Mouse (Mus musculus): ENCODE measurements around the gene Polr1b. TPM values are rescaled to one million over a fixed set of nuclear protein-coding genes. Genes with fewer than 3 reads are reported as not detected.

The Polr1b gene
- polyA plus RNA-seq, 1 experiment from 2014 or later, result 37.2 TPM

DNA sequence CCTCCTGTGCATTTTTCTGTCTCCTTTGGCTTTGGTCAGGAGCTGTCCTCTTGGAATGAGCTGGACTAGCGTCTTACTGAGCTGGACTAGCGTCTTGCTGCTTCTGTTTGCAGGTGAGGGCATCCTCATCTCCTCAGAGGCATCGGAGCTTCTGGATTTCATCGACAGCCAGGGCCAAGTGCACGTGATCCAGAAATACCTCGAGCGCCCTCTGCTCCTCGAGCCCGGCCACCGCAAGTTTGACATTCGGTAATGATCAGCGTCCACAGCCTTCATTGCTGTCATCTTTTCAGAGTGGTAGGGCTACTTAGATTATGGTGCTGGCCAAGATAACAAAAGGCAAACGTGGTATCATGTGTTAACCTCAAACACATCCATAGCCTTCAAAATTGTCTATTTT, 19.7 kb upstream of the Polr1b start:
- H3K9me3 ChIP-seq (replicated peaks), result peaks cover 4% of the 10 kb centered on the region; the same call in 1 of the 2 replicates
- H3K4me1 ChIP-seq, result no peaks in the 10 kb centered on the region
- DNase-seq (ENCODE audit: low spot score), result no peak
- peaks cover 72% of the 10 kb centered on the region for H3K36me3 ChIP-seq
- 61% methylated on average over 13 of the region's 13 CpGs for WGBS
- H3K27me3 ChIP-seq (ENCODE audit: low read depth, poor library complexity, severe bottlenecking), result no peaks in the 10 kb centered on the region
- H3K4me3 ChIP-seq, result no peak overlapping the region
- H3K27ac ChIP-seq (replicated peaks), result no peak overlapping the region

DNA sequence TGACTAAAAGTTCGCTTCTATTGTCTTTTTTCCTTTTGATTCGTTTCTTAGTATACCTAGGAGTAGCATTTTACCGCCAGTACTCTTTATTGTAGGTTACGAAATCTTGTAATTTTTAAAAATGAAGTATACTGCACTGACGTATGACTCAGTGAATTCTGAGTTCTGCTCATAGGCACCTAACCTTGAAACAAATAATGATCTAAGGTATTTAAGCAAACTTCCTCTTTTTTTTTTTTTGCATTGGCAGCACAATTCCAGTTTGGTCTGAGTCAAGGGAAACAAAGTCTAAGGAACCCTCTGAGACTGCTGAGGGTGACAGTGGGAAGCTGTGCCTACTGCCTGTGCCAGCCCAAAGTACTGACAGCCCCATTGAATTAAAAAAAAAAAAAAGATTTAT, 17.3 kb upstream of the Polr1b start:
- Histone ChIP-seq H3K27ac (replicated peaks) (no peak overlapping the region), H3K36me3 (peaks cover 63% of the 10 kb centered on the region), H3K27me3 (ENCODE audit: low read depth, poor library complexity, severe bottlenecking) (no peaks in the 10 kb centered on the region), H3K4me1 (no peaks in the 10 kb centered on the region), H3K4me3 (no peak overlapping the region), H3K9me3 (replicated peaks) (peaks cover under 1% of the 10 kb centered on the region; the same call in 1 of the 2 replicates)
- no peak for DNase-seq (ENCODE audit: low spot score)
- 94% methylated on average over 5 of the region's 5 CpGs for WGBS

DNA sequence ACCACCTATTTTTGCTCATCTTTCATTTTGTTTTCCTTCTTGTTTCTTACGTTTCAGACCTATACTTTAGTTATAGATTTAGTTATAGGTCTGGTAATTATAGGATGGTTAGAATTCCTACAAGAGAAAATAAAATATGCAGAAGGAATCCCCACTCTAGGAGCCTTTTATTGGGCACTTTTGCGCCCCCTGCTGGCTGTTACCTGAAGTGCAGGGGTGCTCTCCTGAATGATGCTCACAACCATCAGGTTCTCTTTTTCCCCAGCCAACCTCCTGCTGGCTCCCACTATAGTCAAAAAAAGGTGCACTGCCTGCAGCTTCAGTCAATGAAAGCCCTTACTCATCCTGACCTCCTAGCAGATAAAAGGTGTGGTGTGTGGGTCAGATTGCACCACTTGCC, 15.8 kb upstream of the Polr1b start:
- DNase-seq (ENCODE audit: low spot score), result peak; percentile 43
- Histone ChIP-seq H3K9me3 (replicated peaks) (no peaks in the 10 kb centered on the region), H3K4me1 (no peaks in the 10 kb centered on the region), H3K4me3 (no peak overlapping the region), H3K36me3 (peaks cover 65% of the 10 kb centered on the region), H3K27me3 (ENCODE audit: low read depth, poor library complexity, severe bottlenecking) (no peaks in the 10 kb centered on the region), H3K27ac (replicated peaks) (no peak overlapping the region)
- 48% methylated on average over 2 of the region's 2 CpGs for WGBS

DNA sequence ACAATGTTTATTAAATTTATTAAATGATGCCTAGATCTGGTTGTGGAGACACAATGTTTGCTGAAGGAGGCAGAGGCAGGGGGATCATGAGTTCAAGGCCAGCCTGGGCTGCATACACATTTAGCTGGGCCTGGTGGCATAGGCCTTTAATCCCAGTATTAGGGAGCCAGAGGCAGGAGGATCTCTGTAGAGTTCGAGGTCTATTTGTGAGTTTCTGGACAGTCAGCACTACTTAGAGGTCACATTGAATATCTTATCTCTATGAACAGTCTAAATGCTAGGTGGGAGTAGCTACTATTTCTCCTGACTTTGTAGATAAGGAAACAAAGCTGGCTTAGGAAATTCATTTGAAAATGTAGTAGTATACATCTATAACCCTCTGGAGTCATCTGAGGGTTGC, 13.3 kb upstream of the Polr1b start:
- no peak for DNase-seq (ENCODE audit: low spot score)
- Histone ChIP-seq H3K4me1 (no peaks in the 10 kb centered on the region), H3K36me3 (peaks cover 57% of the 10 kb centered on the region), H3K27ac (replicated peaks) (no peak overlapping the region), H3K4me3 (no peak overlapping the region), H3K9me3 (replicated peaks) (no peaks in the 10 kb centered on the region), H3K27me3 (ENCODE audit: low read depth, poor library complexity, severe bottlenecking) (no peaks in the 10 kb centered on the region)
- 93% methylated on average over 1 of the region's 1 CpGs for WGBS

DNA sequence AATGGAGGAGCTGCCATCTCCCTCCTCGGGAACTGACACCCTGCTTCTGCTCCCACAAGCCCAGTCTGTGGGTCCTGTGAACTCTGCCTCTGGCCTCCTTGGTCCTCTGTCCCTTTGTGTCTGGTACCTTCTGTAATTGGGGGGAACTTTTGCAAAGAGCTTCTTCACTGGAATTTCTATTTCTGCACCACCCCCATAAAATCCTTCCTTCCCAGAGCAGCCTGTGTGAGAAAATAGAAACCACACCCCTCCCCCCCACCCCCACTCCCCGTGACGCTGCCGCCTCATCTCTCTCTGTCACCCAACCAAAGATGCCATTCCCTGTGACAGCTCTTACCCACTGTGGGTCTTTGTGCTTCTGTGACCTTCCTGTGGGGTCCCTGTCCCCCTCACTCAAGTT, 10.4 kb upstream of the Polr1b start:
- Histone ChIP-seq H3K4me1 (no peaks in the 10 kb centered on the region), H3K27ac (replicated peaks) (no peak overlapping the region), H3K36me3 (peaks cover 76% of the 10 kb centered on the region), H3K9me3 (replicated peaks) (no peaks in the 10 kb centered on the region), H3K27me3 (ENCODE audit: low read depth, poor library complexity, severe bottlenecking) (no peaks in the 10 kb centered on the region), H3K4me3 (no peak overlapping the region)
- 81% methylated on average over 4 of the region's 4 CpGs for WGBS
- no peak for DNase-seq (ENCODE audit: low spot score)

DNA sequence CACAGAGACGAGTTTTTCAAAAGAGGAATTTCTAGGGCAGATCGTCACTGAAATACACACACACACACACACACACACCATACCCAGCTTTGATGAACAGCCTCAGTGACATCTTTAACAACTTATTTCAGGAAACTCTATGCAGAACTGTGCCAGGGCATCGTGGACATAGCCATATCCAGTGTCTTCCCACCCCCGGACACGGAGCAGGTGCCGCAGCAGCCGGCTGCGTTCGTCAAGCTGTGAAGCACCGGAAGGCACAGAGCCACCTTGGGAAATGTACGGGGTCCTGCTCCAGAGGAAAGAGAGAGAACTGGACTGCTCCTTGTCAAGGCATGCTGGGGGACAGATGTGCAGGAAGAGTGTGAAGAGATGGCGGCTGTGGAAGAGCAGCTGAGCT, 8.0 kb upstream of the Polr1b start:
- H3K4me3 ChIP-seq, result no peak overlapping the region
- H3K27me3 ChIP-seq (ENCODE audit: low read depth, poor library complexity, severe bottlenecking), result no peaks in the 10 kb centered on the region
- H3K36me3 ChIP-seq, result peaks cover 58% of the 10 kb centered on the region
- no peak for DNase-seq (ENCODE audit: low spot score)
- H3K9me3 ChIP-seq (replicated peaks), result no peaks in the 10 kb centered on the region
- H3K4me1 ChIP-seq, result no peaks in the 10 kb centered on the region
- no peak overlapping the region for H3K27ac ChIP-seq (replicated peaks)
- 95% methylated on average over 12 of the region's 12 CpGs for WGBS

DNA sequence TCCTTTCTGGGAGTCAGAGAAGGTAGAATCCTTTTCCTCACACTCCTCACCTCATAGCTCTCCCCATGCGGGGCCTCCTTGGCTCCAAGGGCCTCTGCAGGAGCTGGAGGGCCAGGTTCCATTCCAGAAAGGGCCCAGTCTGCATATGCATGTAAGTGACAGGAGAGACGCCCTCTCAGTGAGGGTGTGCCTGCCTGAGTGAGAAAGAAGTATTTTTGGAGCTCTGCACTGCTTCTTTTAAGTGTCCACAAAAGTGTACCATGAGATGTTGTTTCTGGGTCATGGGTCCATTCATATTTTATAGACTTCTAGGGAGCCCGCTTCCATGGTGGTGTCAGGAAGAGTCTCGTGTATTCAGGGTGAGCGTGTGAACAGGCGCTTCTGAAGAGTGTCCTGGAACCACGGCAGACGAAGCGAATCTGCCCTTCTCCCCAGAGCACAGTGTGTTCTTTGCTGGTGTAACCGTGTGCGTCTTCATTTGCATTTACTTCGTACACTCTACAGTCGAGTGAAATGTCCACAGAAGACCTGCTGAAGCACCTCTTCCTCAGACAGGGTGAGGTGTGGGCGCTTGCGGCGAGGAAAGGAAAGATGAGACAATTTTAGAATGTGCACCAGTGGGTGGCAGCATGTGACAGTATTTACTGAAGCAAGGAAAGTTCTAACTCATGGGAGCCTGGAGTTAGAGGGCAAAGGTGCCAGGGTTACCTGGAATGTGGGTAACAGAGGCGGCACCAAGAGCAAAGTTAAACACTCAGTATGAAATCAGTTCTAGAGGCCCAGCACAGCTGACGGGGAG, 6.7 kb upstream of the Polr1b start:
- WGBS, result 89% methylated on average over 18 of the region's 18 CpGs
- Histone ChIP-seq H3K27ac (replicated peaks) (no peak overlapping the region), H3K9me3 (replicated peaks) (no peaks in the 10 kb centered on the region), H3K4me3 (no peak overlapping the region), H3K4me1 (no peaks in the 10 kb centered on the region), H3K36me3 (peaks cover 47% of the 10 kb centered on the region), H3K27me3 (ENCODE audit: low read depth, poor library complexity, severe bottlenecking) (no peaks in the 10 kb centered on the region)
- no peak for DNase-seq (ENCODE audit: low spot score)

DNA sequence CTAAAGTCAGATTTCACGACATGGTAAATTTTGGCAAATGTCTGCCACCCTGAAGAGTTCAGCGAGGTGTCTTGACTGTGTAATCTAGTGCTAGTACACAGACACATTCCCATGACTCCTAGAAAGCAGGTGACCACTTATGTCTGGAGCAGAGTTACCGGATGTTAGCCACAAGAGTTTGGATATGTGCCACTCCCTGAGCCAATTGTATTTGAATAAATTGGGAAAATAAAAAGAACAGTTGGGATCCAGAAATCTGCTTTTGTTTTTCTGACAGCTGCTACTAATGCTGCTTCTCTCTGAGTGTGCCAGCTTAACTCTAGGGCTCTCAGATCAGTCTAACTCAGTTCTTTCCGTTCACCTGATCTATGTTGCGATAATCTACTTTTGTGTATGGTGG, 12.1 kb downstream of the Polr1b start:
- H3K27ac ChIP-seq (replicated peaks), result no peak overlapping the region
- 98% methylated on average over 5 of the region's 5 CpGs for WGBS
- peaks cover 94% of the 10 kb centered on the region for H3K36me3 ChIP-seq
- H3K27me3 ChIP-seq (ENCODE audit: low read depth, poor library complexity, severe bottlenecking), result no peaks in the 10 kb centered on the region
- H3K4me1 ChIP-seq, result no peaks in the 10 kb centered on the region
- no peaks in the 10 kb centered on the region for H3K9me3 ChIP-seq (replicated peaks)
- no peak overlapping the region for H3K4me3 ChIP-seq
- DNase-seq (ENCODE audit: low spot score), result no peak

DNA sequence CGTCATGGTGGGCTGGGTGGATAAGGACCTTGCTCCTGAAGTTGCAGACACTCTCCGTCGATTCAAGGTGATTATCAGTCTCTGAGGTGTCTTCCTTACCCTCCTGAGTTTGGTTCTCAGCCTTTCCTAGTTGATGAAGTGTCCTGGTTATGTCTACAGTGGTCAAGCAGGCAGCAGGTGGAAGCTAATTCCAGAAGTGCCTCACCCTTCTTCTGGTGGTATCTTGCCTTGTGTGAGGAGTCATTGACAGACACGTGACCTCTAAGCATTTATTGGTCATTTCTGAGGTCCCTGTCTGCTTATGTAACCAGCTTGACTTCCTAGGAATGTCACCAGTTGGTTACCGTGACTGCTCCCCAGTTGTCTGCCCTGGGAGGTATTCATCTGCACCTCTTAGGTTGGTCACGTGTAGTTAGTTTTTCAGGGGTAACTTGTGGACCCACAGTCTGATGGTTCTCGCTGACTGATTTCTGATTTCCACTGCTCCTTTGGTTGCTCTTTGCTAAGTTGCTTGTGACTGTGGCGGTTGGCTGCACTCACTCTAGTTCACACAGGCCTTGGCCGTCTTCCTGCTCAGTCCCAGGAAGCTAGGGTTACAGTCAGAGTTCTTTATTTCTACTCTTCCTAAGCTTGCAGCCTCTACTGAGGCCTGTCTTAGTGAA, 15.0 kb downstream of the Polr1b start:
- WGBS, result 94% methylated on average over 9 of the region's 9 CpGs
- Histone ChIP-seq H3K27me3 (ENCODE audit: low read depth, poor library complexity, severe bottlenecking) (no peaks in the 10 kb centered on the region), H3K9me3 (replicated peaks) (no peaks in the 10 kb centered on the region), H3K36me3 (peaks cover 97% of the 10 kb centered on the region), H3K27ac (replicated peaks) (no peak overlapping the region), H3K4me1 (no peaks in the 10 kb centered on the region), H3K4me3 (no peak overlapping the region)
- DNase-seq (ENCODE audit: low spot score), result no peak

DNA sequence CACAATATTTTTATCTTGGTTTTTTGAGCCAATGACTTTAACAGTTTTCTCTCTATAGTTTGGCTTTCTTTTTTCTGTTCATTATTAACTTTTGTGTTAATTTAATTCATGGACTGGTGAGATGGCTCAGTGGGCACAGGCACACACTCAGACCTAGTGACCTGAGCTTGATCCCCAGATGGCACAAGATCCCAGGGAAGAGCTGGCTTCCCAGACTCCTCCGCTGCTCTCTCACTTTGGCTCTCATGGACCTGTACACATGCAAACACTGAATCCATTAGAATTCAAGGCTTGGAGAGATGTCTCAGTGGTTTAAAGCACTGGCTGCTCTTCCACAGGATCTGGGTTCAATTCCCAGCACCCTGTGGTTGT, 15.6 kb downstream of the Polr1b start:
- Histone ChIP-seq H3K4me1 (no peaks in the 10 kb centered on the region), H3K9me3 (replicated peaks) (no peaks in the 10 kb centered on the region), H3K27ac (replicated peaks) (no peak overlapping the region), H3K27me3 (ENCODE audit: low read depth, poor library complexity, severe bottlenecking) (no peaks in the 10 kb centered on the region), H3K36me3 (peaks cover 97% of the 10 kb centered on the region), H3K4me3 (no peak overlapping the region)
- no peak for DNase-seq (ENCODE audit: low spot score)
- WGBS, result 97% methylated on average over 1 of the region's 1 CpGs

DNA sequence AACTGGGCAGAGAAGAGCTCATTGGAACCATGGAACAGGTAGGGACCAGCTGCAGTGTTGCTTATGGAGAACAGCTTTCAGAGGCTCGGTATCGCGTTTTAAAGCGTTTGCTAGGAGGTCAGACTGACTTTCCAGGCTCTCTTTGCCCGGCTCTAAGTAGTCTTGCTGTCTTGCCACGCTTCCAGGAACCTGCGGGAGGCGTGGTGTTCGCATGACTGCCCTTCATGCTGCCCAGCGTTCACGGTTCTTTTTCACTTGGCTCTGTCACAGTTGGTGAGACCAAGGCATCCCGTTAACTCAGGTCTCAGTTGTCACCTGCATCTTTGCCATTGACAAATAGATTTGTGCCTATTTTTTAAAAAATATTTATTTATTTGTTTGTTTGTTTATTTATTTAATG, 17.3 kb downstream of the Polr1b start:
- Histone ChIP-seq H3K36me3 (peaks cover 97% of the 10 kb centered on the region), H3K4me3 (no peak overlapping the region), H3K27me3 (ENCODE audit: low read depth, poor library complexity, severe bottlenecking) (no peaks in the 10 kb centered on the region), H3K4me1 (no peaks in the 10 kb centered on the region), H3K27ac (replicated peaks) (no peak overlapping the region), H3K9me3 (replicated peaks) (no peaks in the 10 kb centered on the region)
- no peak for DNase-seq (ENCODE audit: low spot score)
- WGBS, result 94% methylated on average over 12 of the region's 12 CpGs

DNA sequence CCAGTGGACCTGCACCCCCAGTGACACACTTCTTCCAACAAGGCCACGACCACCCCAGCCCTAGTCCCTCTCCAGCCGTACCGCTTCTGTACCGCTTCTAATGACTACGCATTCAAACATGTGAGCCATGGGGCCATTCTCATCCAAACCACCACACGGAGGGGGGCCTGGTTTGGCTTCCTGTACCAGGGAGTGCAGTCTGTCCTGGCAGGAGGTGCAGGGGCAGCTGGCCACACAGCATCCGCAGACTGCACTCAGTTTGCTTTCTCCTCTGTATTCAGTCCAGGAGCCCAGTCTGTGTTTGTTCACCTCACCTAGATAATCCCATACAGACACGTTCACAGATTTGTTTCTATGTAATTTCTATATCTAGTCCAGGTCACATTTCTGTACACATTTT, 21.2 kb downstream of the Polr1b start:
- Histone ChIP-seq H3K4me3 (no peak overlapping the region), H3K27ac (replicated peaks) (no peak overlapping the region), H3K27me3 (ENCODE audit: low read depth, poor library complexity, severe bottlenecking) (no peaks in the 10 kb centered on the region), H3K9me3 (replicated peaks) (no peaks in the 10 kb centered on the region), H3K4me1 (no peaks in the 10 kb centered on the region), H3K36me3 (peaks cover 97% of the 10 kb centered on the region)
- WGBS, result 96% methylated on average over 8 of the region's 8 CpGs
- no peak for DNase-seq (ENCODE audit: low spot score)

DNA sequence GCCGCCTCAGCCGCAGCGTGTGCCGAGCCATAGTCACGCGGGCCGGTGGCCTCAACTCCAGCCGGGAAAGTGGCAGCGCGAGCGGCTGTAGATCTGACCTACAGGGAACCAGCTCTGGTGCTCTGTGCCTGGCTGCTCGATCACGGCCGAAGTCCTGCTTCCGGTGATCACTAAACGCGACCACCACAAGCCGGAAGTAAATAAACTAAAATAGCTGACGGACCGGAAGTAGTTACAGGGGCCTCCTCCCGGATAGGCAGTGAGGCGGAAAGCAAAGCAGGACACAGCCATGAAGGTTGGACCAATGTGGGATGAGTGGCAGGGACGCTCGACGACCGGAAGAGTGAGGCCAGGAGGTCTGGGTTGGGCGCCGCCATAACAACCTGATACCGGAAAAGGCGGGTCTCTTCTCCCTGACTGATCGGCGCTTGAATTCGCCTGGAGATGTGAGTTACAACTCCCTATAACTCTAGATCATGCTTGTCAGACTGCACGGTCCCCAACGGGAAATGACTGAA, 28.7 kb downstream of the Polr1b start, which contains the start of gene Chchd5:
Gene Chchd5, plus strand, starts transcription at position 289 of the 518 bp plus-strand sequence.
- Histone ChIP-seq H3K9me3 (replicated peaks) (peaks cover 21% of the 10 kb centered on the region; the same call in 1 of the 2 replicates), H3K4me1 (peaks cover 21% of the 10 kb centered on the region), H3K36me3 (peaks cover 77% of the 10 kb centered on the region), H3K4me3 (peak within 1 kb of the TSS; percentile 73), H3K27ac (replicated peaks) (peak within 1 kb of the TSS; percentile 88), H3K27me3 (ENCODE audit: low read depth, poor library complexity, severe bottlenecking) (no peaks in the 10 kb centered on the region)
- DNase-seq (ENCODE audit: low spot score), result peak; percentile 95
- WGBS, result under 1% methylated on average over 35 of the region's 35 CpGs

All from midbrain, embryonic 10.5 days (tissue).